In genomic region chr11:121451753-121452635, GRCm38 (mm10) we compare ENCODE assay signal across 8 mouse cellular contexts. TPM values are rescaled to one million over a fixed set of nuclear protein-coding genes. Genes with fewer than 3 reads are reported as not detected.
DNase-seq lines count a peak whose midpoint lies in the region; ATAC-seq and TF ChIP-seq lines count a peak whose summit lies in the region.

Tbcd (plus strand) TSS chr11:121451949.

- peak within 1 kb of the TSS; percentile 96 for H3K4me3 ChIP-seq in ES-Bruce4 (ENCODE audit: low read depth, low read length)
- H3K4me3 ChIP-seq in forebrain, embryonic 13.5 days, result peak within 1 kb of the TSS; percentile 70
- H3K4me3 ChIP-seq in liver, postnatal 0 days (ENCODE audit: low read depth, low read length), result peak within 1 kb of the TSS; percentile 77
- H3K4me3 ChIP-seq in neural tube, embryonic 14.5 days (ENCODE audit: low read depth, low read length), result peak within 1 kb of the TSS; percentile 74

- intact Hi-C loops in heart, postnatal 10 days (cut with DNase I), result no loop called here

- peak; percentile 37 for TF ChIP-seq POLR2A in ES-Bruce4 (IDR thresholded peaks at IDR 0.05; ENCODE audit: insufficient read depth, low read length)

- WGBS in forebrain, embryonic 13.5 days, result under 1% methylated on average over 58 of the region's 58 CpGs
- WGBS in large intestine, adult 2 months, result under 1% methylated on average over 58 of the region's 58 CpGs
- 1% methylated on average over 57 of the region's 58 CpGs for WGBS in liver, postnatal 0 days (ENCODE audit: insufficient replicate concordance)
- under 1% methylated on average over 58 of the region's 58 CpGs for WGBS in neural tube, embryonic 14.5 days

- no peak for TF ChIP-seq CTCF in ES-Bruce4 (IDR thresholded peaks at IDR 0.05; ENCODE audit: low read depth, low read length)
- TF ChIP-seq CTCF in liver, postnatal 0 days (IDR thresholded peaks at IDR 0.05; ENCODE audit: low read depth), result peak; percentile 17; the same call in 1 of the 2 replicates

- peak; percentile 81 for TF ChIP-seq EP300 in ES-Bruce4 (IDR thresholded peaks at IDR 0.05; ENCODE audit: insufficient read depth, low read depth, low read length)
- no peak for TF ChIP-seq EP300 in liver, postnatal 0 days (IDR thresholded peaks at IDR 0.05; ENCODE audit: low read depth)

- no peaks in the 10 kb centered on the region for H3K36me3 ChIP-seq in ES-Bruce4 (ENCODE audit: control insufficient read depth, insufficient read depth, low read length, poor library complexity, severe bottlenecking)
- H3K36me3 ChIP-seq in forebrain, embryonic 13.5 days (ENCODE audit: poor library complexity, severe bottlenecking), result peaks cover 12% of the 10 kb centered on the region; the same call in 1 of the 2 replicates
- H3K36me3 ChIP-seq in liver, postnatal 0 days (replicated peaks; ENCODE audit: insufficient read depth, low read length), result peaks cover 9% of the 10 kb centered on the region; the same call in 1 of the 2 replicates
- 0 out of 2 replicates have a peak, but pooled peaks cover 4% of the 10 kb centered on the region for H3K36me3 ChIP-seq in neural tube, embryonic 14.5 days (ENCODE audit: control insufficient read depth, insufficient read depth, low read length)

- H3K27ac ChIP-seq in ES-Bruce4 (ENCODE audit: insufficient read depth, low read length), result no peak within 1 kb of the TSS
- peak within 1 kb of the TSS; percentile 84 for H3K27ac ChIP-seq in forebrain, embryonic 13.5 days
- H3K27ac ChIP-seq in liver, postnatal 0 days (ENCODE audit: low read depth), result peak within 1 kb of the TSS; percentile 52
- H3K27ac ChIP-seq in neural tube, embryonic 14.5 days (ENCODE audit: low read depth, low read length), result peak within 1 kb of the TSS; percentile 76

- ATAC-seq in cerebellum, adult (ENCODE audit: insufficient number of reproducible peaks, low FRiP score, low TSS enrichment), result peak; percentile 89; the same call in 1 of the 2 replicates
- ATAC-seq in forebrain, embryonic 13.5 days, result peak; percentile 97
- ATAC-seq in liver, postnatal 0 days, result peak; percentile 95
- ATAC-seq in neural tube, embryonic 14.5 days (ENCODE audit: low read depth), result peak; percentile 94

- no peaks in the 10 kb centered on the region for H3K27me3 ChIP-seq in ES-Bruce4 (ENCODE audit: control insufficient read depth, insufficient read depth, low read length, poor library complexity, severe bottlenecking)
- H3K27me3 ChIP-seq in forebrain, embryonic 13.5 days, result no peaks in the 10 kb centered on the region
- H3K27me3 ChIP-seq in liver, postnatal 0 days (ENCODE audit: insufficient read depth, low read length), result no peaks in the 10 kb centered on the region
- no peaks in the 10 kb centered on the region for H3K27me3 ChIP-seq in neural tube, embryonic 14.5 days (ENCODE audit: control insufficient read depth, insufficient read depth, low read length)

- no peaks in the 10 kb centered on the region for H3K9me3 ChIP-seq in ES-Bruce4 (replicated peaks; ENCODE audit: control insufficient read depth, insufficient read depth, low read length, poor library complexity, severe bottlenecking)
- H3K9me3 ChIP-seq in forebrain, embryonic 13.5 days (replicated peaks), result no peaks in the 10 kb centered on the region
- no peaks in the 10 kb centered on the region for H3K9me3 ChIP-seq in liver, postnatal 0 days (ENCODE audit: low read length)
- no peaks in the 10 kb centered on the region for H3K9me3 ChIP-seq in neural tube, embryonic 14.5 days (ENCODE audit: control insufficient read depth, low read length)

- H3K9ac ChIP-seq in ES-Bruce4 (ENCODE audit: low read depth, poor library complexity, severe bottlenecking), result peak within 1 kb of the TSS; percentile 82
- H3K9ac ChIP-seq in forebrain, embryonic 13.5 days, result peak within 1 kb of the TSS; percentile 83
- H3K9ac ChIP-seq in liver, postnatal 0 days (replicated peaks), result peak within 1 kb of the TSS; percentile 61
- H3K9ac ChIP-seq in neural tube, embryonic 14.5 days (replicated peaks; ENCODE audit: low read depth, low read length), result peak within 1 kb of the TSS; percentile 68

- peak within 1 kb of the TSS; percentile 81 for H3K4me2 ChIP-seq in forebrain, embryonic 13.5 days
- H3K4me2 ChIP-seq in liver, postnatal 0 days (ENCODE audit: low read depth, low read length), result peak within 1 kb of the TSS; percentile 82
- H3K4me2 ChIP-seq in neural tube, embryonic 14.5 days (ENCODE audit: low read depth, low read length), result peak within 1 kb of the TSS; percentile 75

- DNase-seq in heart, postnatal 10 days, result peak; percentile 95 to 97
- peak; percentile 82 for DNase-seq in large intestine, adult 2 months (ENCODE audit: low read depth, low spot score)
- DNase-seq in liver, postnatal 0 days, result peak; percentile 95
- peak; percentile 94 for DNase-seq in testis, postnatal 10 days (ENCODE audit: low spot score)

- no peaks in the 10 kb centered on the region for H3K4me1 ChIP-seq in ES-Bruce4 (ENCODE audit: control insufficient read depth, insufficient read depth, low read length)
- peaks cover 21% of the 10 kb centered on the region for H3K4me1 ChIP-seq in forebrain, embryonic 13.5 days
- H3K4me1 ChIP-seq in liver, postnatal 0 days (ENCODE audit: insufficient read depth), result peaks cover 15% of the 10 kb centered on the region
- peaks cover 13% of the 10 kb centered on the region for H3K4me1 ChIP-seq in neural tube, embryonic 14.5 days (ENCODE audit: control insufficient read depth, insufficient read depth, low read length)

RNA-seq across cellular contexts. Expression of gene Tbcd, which starts in this region (rescaled TPM):
- 43.0 and 49.7 TPM in 2 replicates for polyA plus RNA-seq in ES-Bruce4 (2011; ENCODE audit: insufficient read depth, insufficient read length, low read depth, missing spikeins)
- 45.2 and 50.0 TPM in 2 replicates for polyA plus RNA-seq in forebrain, embryonic 13.5 days (2015; fragmentation: Nextera tagmentation; extraction: Ambion mirVana)
- total RNA-seq in heart, postnatal 10 days (2021), result 10 to 100 TPM; 18.9 to 19.9 TPM
- 56.3 and 59.9 TPM in 2 replicates for polyA plus RNA-seq in large intestine, adult 2 months (2012; rRNA removed)
- polyA plus RNA-seq in liver, postnatal 0 days (2015; fragmentation: Nextera tagmentation; extraction: Ambion mirVana), result 20.0 and 21.2 TPM in 2 replicates
- polyA plus RNA-seq in neural tube, embryonic 14.5 days (2014; fragmentation: Nextera tagmentation; extraction: Ambion mirVana), result 39.2 and 58.4 TPM in 2 replicates
